Comparison of ENCODE assay signal across 21 mouse cellular contexts in the genomic region with DNA sequence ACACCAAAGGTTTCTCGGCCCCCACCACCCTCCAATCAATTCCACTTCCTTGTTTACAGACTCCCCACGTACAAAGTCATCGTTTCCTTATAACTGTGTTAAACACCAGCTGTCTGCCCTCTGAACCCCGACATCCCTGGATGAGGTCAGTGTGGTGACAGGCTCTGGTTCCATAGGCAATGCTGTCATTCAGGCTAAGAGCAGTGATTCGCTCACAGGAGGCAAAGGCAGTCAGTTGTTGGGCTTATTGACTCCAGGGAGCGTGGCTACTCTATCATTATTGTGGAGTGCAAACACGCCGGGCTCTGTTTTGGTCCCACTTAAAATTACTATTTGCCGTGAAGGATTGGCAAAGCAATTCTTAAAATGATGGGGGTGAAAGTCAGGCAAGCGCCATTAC.
DNase-seq lines count a peak whose midpoint lies in the region; ATAC-seq lines count a peak whose summit lies in the region.
"Had no signal": no experiment of that assay in that cellular context is flagged by ENCODE, and none has a peak within 500 bp of the region (broad histone marks: within the 10 kb centered on the region; RNA-seq: fewer than 3 reads in every experiment).

No protein-coding gene starts in this region.

- no peak overlapping the region for H3K4me2 ChIP-seq in embryonic facial prominence, embryonic 15.5 days (replicated peaks)
- no peak overlapping the region for H3K4me2 ChIP-seq in intestine, embryonic 14.5 days (ENCODE audit: low read length)
- H3K4me2 ChIP-seq in intestine, embryonic 16.5 days (ENCODE audit: low read depth, low read length): no peak overlapping the region
- no peak overlapping the region for H3K4me2 ChIP-seq in hindbrain, embryonic 12.5 days (replicated peaks)
- H3K4me2 ChIP-seq in neural tube, embryonic 14.5 days (ENCODE audit: low read depth, low read length): no peak overlapping the region
- H3K4me2 ChIP-seq: heart, embryonic 13.5 days; kidney, embryonic 15.5 days; limb, embryonic 12.5 days; liver, embryonic 12.5 days; midbrain, embryonic 12.5 days had no signal

- H3K9me3 ChIP-seq in embryonic facial prominence, embryonic 15.5 days (replicated peaks): no peaks in the 10 kb centered on the region
- no peaks in the 10 kb centered on the region for H3K9me3 ChIP-seq in embryonic facial prominence, embryonic 10.5 days
- no peaks in the 10 kb centered on the region for H3K9me3 ChIP-seq in intestine, embryonic 14.5 days (ENCODE audit: control insufficient read depth, low read length)
- no peaks in the 10 kb centered on the region for H3K9me3 ChIP-seq in intestine, embryonic 16.5 days (ENCODE audit: control insufficient read depth, low read length)
- H3K9me3 ChIP-seq in hindbrain, embryonic 12.5 days (replicated peaks): no peaks in the 10 kb centered on the region
- H3K9me3 ChIP-seq in neural tube, embryonic 14.5 days (ENCODE audit: control insufficient read depth, low read length): no peaks in the 10 kb centered on the region
- H3K9me3 ChIP-seq: heart, embryonic 13.5 days; kidney, embryonic 15.5 days; limb, embryonic 12.5 days; liver, embryonic 12.5 days; midbrain, embryonic 12.5 days had no signal

- H3K9ac ChIP-seq in embryonic facial prominence, embryonic 15.5 days: no peak overlapping the region
- H3K9ac ChIP-seq in intestine, embryonic 14.5 days (ENCODE audit: low read length): no peak overlapping the region
- no peak overlapping the region for H3K9ac ChIP-seq in intestine, embryonic 16.5 days (ENCODE audit: low read depth, low read length)
- H3K9ac ChIP-seq in hindbrain, embryonic 12.5 days: no peak overlapping the region
- no peak overlapping the region for H3K9ac ChIP-seq in neural tube, embryonic 14.5 days (replicated peaks; ENCODE audit: low read depth, low read length)
- H3K9ac ChIP-seq: heart, embryonic 13.5 days; kidney, embryonic 15.5 days; limb, embryonic 12.5 days; liver, embryonic 12.5 days; midbrain, embryonic 12.5 days had no signal

- no peaks in the 10 kb centered on the region for H3K36me3 ChIP-seq in embryonic facial prominence, embryonic 15.5 days
- peaks cover 27% of the 10 kb centered on the region for H3K36me3 ChIP-seq in embryonic facial prominence, embryonic 10.5 days (replicated peaks)
- no peaks in the 10 kb centered on the region for H3K36me3 ChIP-seq in intestine, embryonic 14.5 days (ENCODE audit: control insufficient read depth, insufficient read depth, low read length)
- no peaks in the 10 kb centered on the region for H3K36me3 ChIP-seq in intestine, embryonic 16.5 days (ENCODE audit: control insufficient read depth, insufficient read depth, low read length)
- no peaks in the 10 kb centered on the region for H3K36me3 ChIP-seq in hindbrain, embryonic 12.5 days
- no peaks in the 10 kb centered on the region for H3K36me3 ChIP-seq in neural tube, embryonic 14.5 days (ENCODE audit: control insufficient read depth, insufficient read depth, low read length)
- H3K36me3 ChIP-seq: G1E; limb, embryonic 12.5 days; liver, embryonic 12.5 days; midbrain, embryonic 12.5 days had no signal

- no peaks in the 10 kb centered on the region for H3K4me1 ChIP-seq in embryonic facial prominence, embryonic 15.5 days
- H3K4me1 ChIP-seq in embryonic facial prominence, embryonic 10.5 days: peaks cover 29% of the 10 kb centered on the region
- no peaks in the 10 kb centered on the region for H3K4me1 ChIP-seq in intestine, embryonic 14.5 days (replicated peaks; ENCODE audit: control insufficient read depth, insufficient read depth, low read length)
- H3K4me1 ChIP-seq in intestine, embryonic 16.5 days (ENCODE audit: control insufficient read depth, insufficient read depth, low read length): no peaks in the 10 kb centered on the region
- peaks cover 29% of the 10 kb centered on the region for H3K4me1 ChIP-seq in hindbrain, embryonic 12.5 days
- peaks cover 10% of the 10 kb centered on the region for H3K4me1 ChIP-seq in neural tube, embryonic 14.5 days (ENCODE audit: control insufficient read depth, insufficient read depth, low read length)
- H3K4me1 ChIP-seq: limb, embryonic 12.5 days; liver, embryonic 12.5 days had no signal

- no peak overlapping the region for H3K4me3 ChIP-seq in embryonic facial prominence, embryonic 15.5 days (replicated peaks)
- H3K4me3 ChIP-seq in embryonic facial prominence, embryonic 10.5 days: no peak overlapping the region
- no peak overlapping the region for H3K4me3 ChIP-seq in intestine, embryonic 14.5 days (ENCODE audit: low read depth, low read length)
- H3K4me3 ChIP-seq in intestine, embryonic 16.5 days (ENCODE audit: low read length): no peak overlapping the region
- H3K4me3 ChIP-seq in hindbrain, embryonic 12.5 days: no peak overlapping the region
- H3K4me3 ChIP-seq in neural tube, embryonic 14.5 days (ENCODE audit: low read depth, low read length): no peak overlapping the region
- H3K4me3 ChIP-seq: gastrocnemius, adult 2 months; heart, embryonic 13.5 days; kidney, embryonic 15.5 days; limb, embryonic 12.5 days; liver, embryonic 12.5 days; midbrain, embryonic 12.5 days had no signal

- no peak overlapping the region for H3K27ac ChIP-seq in embryonic facial prominence, embryonic 15.5 days (replicated peaks)
- H3K27ac ChIP-seq in embryonic facial prominence, embryonic 10.5 days (replicated peaks): no peak overlapping the region
- no peak overlapping the region for H3K27ac ChIP-seq in intestine, embryonic 14.5 days (ENCODE audit: low read depth)
- H3K27ac ChIP-seq in intestine, embryonic 16.5 days (ENCODE audit: low read length): no peak overlapping the region
- H3K27ac ChIP-seq in hindbrain, embryonic 12.5 days: peak overlapping the region; percentile 62
- H3K27ac ChIP-seq in neural tube, embryonic 14.5 days (ENCODE audit: low read depth, low read length): 0 out of 2 replicates have a peak overlapping the region, but pooled peaks have one; percentile 11
- H3K27ac ChIP-seq: gastrocnemius, adult 2 months; heart, embryonic 13.5 days; kidney, embryonic 15.5 days; limb, embryonic 12.5 days; liver, embryonic 12.5 days; midbrain, embryonic 12.5 days had no signal

- WGBS in embryonic facial prominence, embryonic 15.5 days: 66% methylated on average over 10 of the region's 10 CpGs
- 70% methylated on average over 10 of the region's 10 CpGs for WGBS in embryonic facial prominence, embryonic 10.5 days
- WGBS in intestine, embryonic 14.5 days: 54% methylated on average over 10 of the region's 10 CpGs
- 58% methylated on average over 10 of the region's 10 CpGs for WGBS in intestine, embryonic 16.5 days
- 46% methylated on average over 10 of the region's 10 CpGs for WGBS in hindbrain, embryonic 12.5 days
- WGBS in neural tube, embryonic 14.5 days: 42% methylated on average over 10 of the region's 10 CpGs

- DNase-seq in embryonic facial prominence, embryonic 10.5 days (ENCODE audit: low spot score): no peak
- peak; percentile 47 for DNase-seq in intestine, embryonic 14.5 days (ENCODE audit: low spot score)
- no peak for DNase-seq in B cell, adult 2 months
- DNase-seq: adrenal gland, postnatal 25 days; cerebellum, adult 11-12 months; cerebellum, postnatal 14 days; gastrocnemius, adult 2 months; lung, adult 2 months; thymus, postnatal 25 days had no signal

- H3K27me3 ChIP-seq in embryonic facial prominence, embryonic 15.5 days: no peaks in the 10 kb centered on the region
- no peaks in the 10 kb centered on the region for H3K27me3 ChIP-seq in embryonic facial prominence, embryonic 10.5 days (replicated peaks; ENCODE audit: low read depth, poor library complexity, severe bottlenecking)
- no peaks in the 10 kb centered on the region for H3K27me3 ChIP-seq in intestine, embryonic 14.5 days (replicated peaks; ENCODE audit: control insufficient read depth, insufficient read depth, low read length)
- no peaks in the 10 kb centered on the region for H3K27me3 ChIP-seq in intestine, embryonic 16.5 days (replicated peaks; ENCODE audit: control insufficient read depth, insufficient read depth, low read length)
- H3K27me3 ChIP-seq in hindbrain, embryonic 12.5 days: no peaks in the 10 kb centered on the region
- no peaks in the 10 kb centered on the region for H3K27me3 ChIP-seq in neural tube, embryonic 14.5 days (ENCODE audit: control insufficient read depth, insufficient read depth, low read length)
- H3K27me3 ChIP-seq: heart, embryonic 13.5 days; kidney, embryonic 15.5 days; liver, embryonic 12.5 days; midbrain, embryonic 12.5 days had no signal

- 0 out of 2 replicates have a peak, but pooled peaks have one; percentile 11 for ATAC-seq in embryonic facial prominence, embryonic 15.5 days (ENCODE audit: insufficient number of reproducible peaks, low FRiP score, low TSS enrichment, low read depth)
- no peak for ATAC-seq in intestine, embryonic 14.5 days (replicated peaks; ENCODE audit: low FRiP score, low TSS enrichment, low read depth)
- no peak for ATAC-seq in intestine, embryonic 16.5 days
- ATAC-seq in hindbrain, embryonic 12.5 days (ENCODE audit: low FRiP score): peak; percentile 33; the same call in 1 of the 2 replicates
- ATAC-seq in neural tube, embryonic 14.5 days (ENCODE audit: low read depth): 0 out of 2 replicates have a peak, but pooled peaks have one; percentile 12
- ATAC-seq: activated CD4-positive, CD25-positive, alpha-beta regulatory T cell, adult 4 months; intestine, postnatal 0 days; liver, embryonic 12.5 days had no signal

Comparison
In these comparisons a context has a peak if more than half of its experiments do, and no peak if none do; other contexts are left out.
1. ATAC-seq: peak in embryonic facial prominence, embryonic 15.5 days (single experiment), hindbrain, embryonic 12.5 days (single experiment) and neural tube, embryonic 14.5 days (single experiment); none in intestine, embryonic 14.5 days (single experiment) and intestine, embryonic 16.5 days (single experiment).
2. H3K27ac ChIP-seq: peak in hindbrain, embryonic 12.5 days (single experiment) and neural tube, embryonic 14.5 days (single experiment); none in embryonic facial prominence, embryonic 15.5 days (single experiment), embryonic facial prominence, embryonic 10.5 days (single experiment), intestine, embryonic 14.5 days (single experiment) and intestine, embryonic 16.5 days (single experiment).